Mouse (Mus musculus) Patski (cell line): Measurements from ENCODE around the gene Tcf7. TPM values are rescaled to one million over a fixed set of nuclear protein-coding genes. Genes with fewer than 3 reads are reported as not detected.

Experiments used
- ATAC-seq: fragments of 100-300 bp; one replicate; pipeline ENCODE4 v1.8.0; 2021
- CTCF ChIA-PET: fragments of 350-600 bp; sonication (Branson Sonifier 250); formaldehyde crosslinking; loops from one replicate; lab custom pipeline; 2022; ENCODE audit warnings: inconsistent platforms; lab: Charles Lee
- POLR2A ChIA-PET: fragments of 350-600 bp; sonication (Branson Sonifier 250); formaldehyde crosslinking; loops from one replicate; lab custom pipeline; 2022; ENCODE audit warnings: antibody characterized with exemption, inconsistent platforms; lab: Charles Lee
- DNase-seq: peaks from one replicate; pipeline ENCODE4 v3.0.0-alpha.2; 2011; ENCODE audit warnings: low read depth, low spot score
- H3K27me3 ChIP-seq: fragments of 371-371 bp; one replicate; pipeline ENCODE4 v1.5.1; 2021
- CTCF ChIP-seq: fragments of 100-300 bp; IDR thresholded peaks from one replicate; pipeline ENCODE4 v1.5.1; 2021
- in situ Hi-C: fragments of 300-500 bp; cut with MboI; formaldehyde crosslinking; loops from 3 replicates; pipeline ENCODE4 v1.11.1; 2018; ENCODE audit warnings: low pct_unique_long_range_greater_than_20kb, mixed read lengths
- polyA plus RNA-seq: library from polyadenylated mRNA; unstranded; gene quantifications from one replicate; pipeline ENCODE4 v1.2.3, GENCODE M21; 2021

Tcf7 gene
- polyA plus RNA-seq, 1 experiment from 2014 or later, result 5.4 TPM

- H3K27me3 ChIP-seq, result no peaks in the 10 kb centered on the region
- ATAC-seq (no peak), DNase-seq (no peak)
- CTCF ChIA-PET, result interaction anchor here (1.0 to 2.9 kb wide), 6 partner anchors 8 to 91 kb away, joined by 3 to 30 read pairs (median 5); no protein-coding TSS in a partner anchor
- POLR2A ChIA-PET, result no interaction called here
- no peak for TF ChIP-seq CTCF
- in situ Hi-C loops, result loop anchor here (5.0 kb wide), 1 partner anchor 87 kb away; no protein-coding TSS in a partner anchor
Measured at GRCm38 (mm10) chr11:52255077-52255476, 27.7 kb downstream of the Tcf7 start.

- TF ChIP-seq CTCF, result peak; percentile 90
- peak; percentile 66 for ATAC-seq
- H3K27me3 ChIP-seq, result no peaks in the 10 kb centered on the region
- in situ Hi-C loops, result no loop called here
- DNase-seq, result no peak
- POLR2A ChIA-PET, result interaction anchor here (0.6 to 1.4 kb wide), 4 partner anchors 19 to 131 kb away, joined by 3 to 5 read pairs (median 3); no protein-coding TSS in a partner anchor
- CTCF ChIA-PET, result interaction anchor here (0.6 to 2.9 kb wide), 16 partner anchors 9 to 97 kb away, joined by 3 to 30 read pairs (median 5); no protein-coding TSS in a partner anchor
Measured at GRCm38 (mm10) chr11:52253674-52254375, 29.0 kb downstream of the Tcf7 start.

GRCm38 (mm10) chr11:52252692-52253091 is 30.1 kb downstream of the Tcf7 start:
- ChIA-PET POLR2A (interaction anchor here (1.4 kb wide), 1 partner anchor 44 kb away, joined by 3 read pairs; no protein-coding TSS in a partner anchor), CTCF (interaction anchor here (1.0 to 2.9 kb wide), 9 partner anchors 9 to 98 kb away, joined by 3 to 30 read pairs (median 5); no protein-coding TSS in a partner anchor)
- TF ChIP-seq CTCF, result no peak
- no peaks in the 10 kb centered on the region for H3K27me3 ChIP-seq
- ATAC-seq (no peak), DNase-seq (no peak)
- in situ Hi-C loops, result no loop called here

GRCm38 (mm10) chr11:52251770-52252169 is 31.0 kb downstream of the Tcf7 start:
- no peak for TF ChIP-seq CTCF
- in situ Hi-C loops, result no loop called here
- DNase-seq (no peak), ATAC-seq (no peak)
- no peaks in the 10 kb centered on the region for H3K27me3 ChIP-seq
- ChIA-PET CTCF (interaction anchor here (1.0 to 3.1 kb wide), 4 partner anchors 10 to 95 kb away, joined by 4 to 17 read pairs (median 5); no protein-coding TSS in a partner anchor), POLR2A (no interaction called here)

- ATAC-seq (no peak), DNase-seq (no peak)
- in situ Hi-C loops, result no loop called here
- CTCF ChIA-PET, result interaction anchor here (0.9 to 3.1 kb wide), 8 partner anchors 11 to 97 kb away, joined by 3 to 17 read pairs (median 4); no protein-coding TSS in a partner anchor
- POLR2A ChIA-PET, result interaction anchor here (0.6 to 1.2 kb wide), 2 partner anchors 13 to 93 kb away, joined by 3 to 5 read pairs; no protein-coding TSS in a partner anchor
- no peak for TF ChIP-seq CTCF
- no peaks in the 10 kb centered on the region for H3K27me3 ChIP-seq
Measured at GRCm38 (mm10) chr11:52249452-52249851, 33.4 kb downstream of the Tcf7 start.

GRCm38 (mm10) chr11:52240898-52241542 is 41.8 kb downstream of the Tcf7 start:
- POLR2A ChIA-PET, result no interaction called here
- in situ Hi-C loops, result no loop called here
- no peak for DNase-seq
- H3K27me3 ChIP-seq, result no peaks in the 10 kb centered on the region
- TF ChIP-seq CTCF, result no peak
- CTCF ChIA-PET, result interaction anchor here (2.0 kb wide), 1 partner anchor 12 kb away, joined by 5 read pairs; no protein-coding TSS in a partner anchor
- no peak for ATAC-seq

GRCm38 (mm10) chr11:52234509-52234908 is 48.3 kb downstream of the Tcf7 start:
- no peak for ATAC-seq
- no peak for TF ChIP-seq CTCF
- no peak for DNase-seq
- in situ Hi-C loops, result no loop called here
- ChIA-PET CTCF (interaction anchor here (1.0 to 2.1 kb wide), 5 partner anchors 10 to 18 kb away, joined by 4 to 9 read pairs (median 5); no protein-coding TSS in a partner anchor), POLR2A (interaction anchor here (0.6 to 0.7 kb wide), 3 partner anchors 20 to 469 kb away, joined by 3 to 5 read pairs (median 4); no protein-coding TSS in a partner anchor)
- no peaks in the 10 kb centered on the region for H3K27me3 ChIP-seq

- no peaks in the 10 kb centered on the region for H3K27me3 ChIP-seq
- CTCF ChIA-PET, result interaction anchor here (1.3 to 2.1 kb wide), 4 partner anchors 11 to 16 kb away, joined by 4 to 9 read pairs (median 4); no protein-coding TSS in a partner anchor
- in situ Hi-C loops, result no loop called here
- DNase-seq, result no peak
- POLR2A ChIA-PET, result no interaction called here
- no peak for ATAC-seq
- TF ChIP-seq CTCF, result no peak
Measured at GRCm38 (mm10) chr11:52233906-52234305, 48.9 kb downstream of the Tcf7 start.

GRCm38 (mm10) chr11:52233043-52233653 is 49.7 kb downstream of the Tcf7 start:
- ATAC-seq (no peak), DNase-seq (no peak)
- in situ Hi-C loops, result no loop called here

More at GRCm38 (mm10) chr11:52233043-52233653, 49.7 kb downstream of the Tcf7 start:
- TF ChIP-seq CTCF, result no peak
- CTCF ChIA-PET, result interaction anchor here (1.6 to 2.1 kb wide), 3 partner anchors 11 to 17 kb away, joined by 4 to 9 read pairs (median 5); no protein-coding TSS in a partner anchor
- POLR2A ChIA-PET, result no interaction called here
- no peaks in the 10 kb centered on the region for H3K27me3 ChIP-seq
